Mouse (Mus musculus) intestine, embryonic 14.5 days (tissue): ENCODE measurements around the gene Vps53. TPM values are rescaled to one million over a fixed set of nuclear protein-coding genes. Genes with fewer than 3 reads are reported as not detected.

Source experiments
- ATAC-seq: fragments of 200-750 bp; cut with Nextera tagmentation; replicated peaks from 2 replicates; pipeline ENCODE4 v1.8.0; 2017; ENCODE audit warnings: low read depth, moderate number of reproducible peaks, moderate TSS enrichment, moderate library complexity; ENCODE audit not compliant: low FRiP score, low TSS enrichment
- DNase-seq: peaks from one replicate; pipeline ENCODE4 v3.0.0-alpha.2; 2018; ENCODE audit warnings: low spot score
- H3K27ac ChIP-seq: fragments of 300-500 bp; sonication (generic); 2 replicates; pipeline ENCODE4 v1.5.1; 2014; ENCODE audit warnings: low read depth, mild to moderate bottlenecking, control low read depth
- H3K27me3 ChIP-seq: fragments of 300-500 bp; sonication (generic); replicated peaks from 2 replicates; pipeline ENCODE4 v1.6.1; 2014; ENCODE audit warnings: low read length, control low read depth; ENCODE audit not compliant: control insufficient read depth, insufficient read depth
- H3K36me3 ChIP-seq: fragments of 300-500 bp; sonication (generic); 2 replicates; pipeline ENCODE4 v1.6.1; 2014; ENCODE audit warnings: low read length, control low read depth; ENCODE audit not compliant: control insufficient read depth, insufficient read depth
- H3K4me1 ChIP-seq: fragments of 300-500 bp; sonication (generic); replicated peaks from 2 replicates; pipeline ENCODE4 v1.6.1; 2014; ENCODE audit warnings: low read length, control low read depth, mixed read lengths; ENCODE audit not compliant: control insufficient read depth, insufficient read depth
- H3K4me2 ChIP-seq: fragments of 300-500 bp; sonication (generic); 2 replicates; pipeline ENCODE4 v1.6.1; 2014; ENCODE audit warnings: low read length
- H3K4me3 ChIP-seq: fragments of 300-500 bp; sonication (generic); 2 replicates; pipeline ENCODE4 v1.5.1; 2014; ENCODE audit warnings: low read depth, low read length, control low read depth, mixed read lengths
- H3K9ac ChIP-seq: fragments of 300-500 bp; sonication (generic); 2 replicates; pipeline ENCODE4 v1.6.1; 2014; ENCODE audit warnings: mild to moderate bottlenecking, low read length
- H3K9me3 ChIP-seq: fragments of 300-500 bp; sonication (generic); 2 replicates; pipeline ENCODE4 v1.6.1; 2016; ENCODE audit warnings: low read length, control low read depth; ENCODE audit not compliant: control insufficient read depth
- WGBS: fragments of 180-500 bp; shearing (Covaris S2); extraction: QIAGEN DNeasy Blood & Tissue Kit; methylation state at CpG from one replicate; pipeline ENCODE4 v1.1.7; 2014; 5-methylcytosine and 5-hydroxymethylcytosine counted together
- polyA plus RNA-seq: library from polyadenylated mRNA; unstranded; fragments of >200 nt; fragmentation: Nextera tagmentation; extraction: Ambion mirVana; gene quantifications from 2 replicates; pipeline ENCODE4 v1.2.1, GENCODE M21; 2014

Vps53 gene
- polyA plus RNA-seq, 1 experiment from 2014 or later = 42.5 TPM

GRCm38 (mm10) chr11:76154861-76155260 lies 24.6 kb downstream of the Vps53 start:
- ATAC-seq (no peak), DNase-seq (no peak)
- Histone ChIP-seq H3K36me3 (peaks cover 35% of the 10 kb centered on the region), H3K27me3 (no peaks in the 10 kb centered on the region), H3K9ac (no peak overlapping the region), H3K4me3 (no peak overlapping the region), H3K4me1 (no peaks in the 10 kb centered on the region), H3K4me2 (no peak overlapping the region), H3K9me3 (no peaks in the 10 kb centered on the region), H3K27ac (no peak overlapping the region)
- WGBS = 64% methylated on average over 2 of the region's 2 CpGs

- ATAC-seq = no peak
- Histone ChIP-seq H3K9me3 (no peaks in the 10 kb centered on the region), H3K9ac (no peak overlapping the region), H3K27me3 (no peaks in the 10 kb centered on the region), H3K36me3 (peaks cover 29% of the 10 kb centered on the region), H3K4me1 (peaks cover 2% of the 10 kb centered on the region; the same call in 1 of the 2 replicates), H3K4me2 (no peak overlapping the region), H3K4me3 (no peak overlapping the region), H3K27ac (no peak overlapping the region)
- 90% methylated on average over 2 of the region's 2 CpGs for WGBS
- DNase-seq = no peak
Measured at GRCm38 (mm10) chr11:76154200-76154599, 25.2 kb downstream of the Vps53 start.

- no peak overlapping the region for H3K4me2 ChIP-seq
- H3K4me1 ChIP-seq = peaks cover 10% of the 10 kb centered on the region
- no peak overlapping the region for H3K27ac ChIP-seq
- DNase-seq (no peak), ATAC-seq (no peak)
- 82% methylated on average over 5 of the region's 5 CpGs for WGBS
- H3K9ac ChIP-seq = no peak overlapping the region
- H3K27me3 ChIP-seq = no peaks in the 10 kb centered on the region
- peaks cover 27% of the 10 kb centered on the region for H3K36me3 ChIP-seq
- H3K9me3 ChIP-seq = no peaks in the 10 kb centered on the region
- H3K4me3 ChIP-seq = no peak overlapping the region
Measured at GRCm38 (mm10) chr11:76153236-76153951, 26.1 kb downstream of the Vps53 start.

- Histone ChIP-seq H3K9ac (no peak overlapping the region), H3K27me3 (no peaks in the 10 kb centered on the region), H3K36me3 (peaks cover 24% of the 10 kb centered on the region), H3K4me3 (no peak overlapping the region), H3K27ac (no peak overlapping the region), H3K4me1 (peaks cover 25% of the 10 kb centered on the region), H3K4me2 (no peak overlapping the region), H3K9me3 (no peaks in the 10 kb centered on the region)
- DNase-seq = no peak
- 57% methylated on average over 4 of the region's 4 CpGs for WGBS
- no peak for ATAC-seq
Measured at GRCm38 (mm10) chr11:76150980-76151379, 28.5 kb downstream of the Vps53 start.

GRCm38 (mm10) chr11:76148055-76149008 lies 31.1 kb downstream of the Vps53 start:
- ATAC-seq (no peak), DNase-seq (no peak)
- no peak overlapping the region for H3K4me3 ChIP-seq
- no peaks in the 10 kb centered on the region for H3K27me3 ChIP-seq
- H3K27ac ChIP-seq = peak overlapping the region; percentile 71
- H3K9me3 ChIP-seq = no peaks in the 10 kb centered on the region
- no peak overlapping the region for H3K9ac ChIP-seq
- H3K4me1 ChIP-seq = peaks cover 25% of the 10 kb centered on the region
- WGBS = 39% methylated on average over 8 of the region's 8 CpGs
- H3K36me3 ChIP-seq = peaks cover 4% of the 10 kb centered on the region; the same call in 1 of the 2 replicates
- peak overlapping the region; percentile 8 for H3K4me2 ChIP-seq

GRCm38 (mm10) chr11:76146187-76147010 lies 33.0 kb downstream of the Vps53 start:
- Histone ChIP-seq H3K4me2 (no peak overlapping the region), H3K9ac (no peak overlapping the region), H3K4me1 (peaks cover 25% of the 10 kb centered on the region), H3K4me3 (no peak overlapping the region), H3K36me3 (no peaks in the 10 kb centered on the region), H3K27ac (peak overlapping the region; percentile 12; the same call in 1 of the 2 replicates), H3K9me3 (no peaks in the 10 kb centered on the region), H3K27me3 (no peaks in the 10 kb centered on the region)
- WGBS = 74% methylated on average over 8 of the region's 8 CpGs
- peak; percentile 61 for DNase-seq
- ATAC-seq = peak; percentile 58; the same call in 1 of the 2 replicates

- no peak for ATAC-seq
Measured at GRCm38 (mm10) chr11:76145169-76145568, 34.3 kb downstream of the Vps53 start.

GRCm38 (mm10) chr11:76144386-76144785 lies 35.1 kb downstream of the Vps53 start:
- Histone ChIP-seq H3K9ac (no peak overlapping the region), H3K36me3 (no peaks in the 10 kb centered on the region), H3K27me3 (no peaks in the 10 kb centered on the region), H3K4me1 (peaks cover 25% of the 10 kb centered on the region), H3K4me2 (no peak overlapping the region), H3K9me3 (no peaks in the 10 kb centered on the region), H3K4me3 (no peak overlapping the region), H3K27ac (no peak overlapping the region)
- no peak for ATAC-seq
- 93% methylated on average over 8 of the region's 8 CpGs for WGBS
- no peak for DNase-seq

More at GRCm38 (mm10) chr11:76145169-76145568, 34.3 kb downstream of the Vps53 start:
- Histone ChIP-seq H3K27ac (no peak overlapping the region), H3K27me3 (no peaks in the 10 kb centered on the region), H3K9ac (no peak overlapping the region), H3K4me1 (peaks cover 25% of the 10 kb centered on the region), H3K4me3 (no peak overlapping the region), H3K4me2 (no peak overlapping the region), H3K36me3 (no peaks in the 10 kb centered on the region), H3K9me3 (no peaks in the 10 kb centered on the region)
- WGBS = 95% methylated on average over 1 of the region's 1 CpGs
- no peak for DNase-seq
